In genomic region chrX:74330166-74330930, GRCm38 (mm10) we compare ENCODE assay signal across 10 mouse cellular contexts. TPM values are rescaled to one million over a fixed set of nuclear protein-coding genes. Genes with fewer than 3 reads are reported as not detected.
A peak's percentile ranks its signal among the peaks of the same experiment; 100 is the strongest.
DNase-seq lines count a peak whose midpoint lies in the region; ATAC-seq and TF ChIP-seq lines count a peak whose summit lies in the region.
"Had no signal": no experiment of that assay in that cellular context is flagged by ENCODE, and none has a peak within 500 bp of the region (broad histone marks: within the 10 kb centered on the region; RNA-seq: fewer than 3 reads in every experiment).

No protein-coding gene starts in this region.

- H3K4me2 ChIP-seq in forebrain, embryonic 12.5 days, result peak overlapping the region; percentile 63

- no peak for TF ChIP-seq POLR2A in MEL (IDR thresholded peaks at IDR 0.05; ENCODE audit: control insufficient read depth in 1 of 2, insufficient read depth in 1 of 2, low read depth in 1 of 2, low read length in 2 of 2, poor library complexity in 1 of 2)

- peaks cover 7% of the 10 kb centered on the region for H3K79me2 ChIP-seq in MEL (ENCODE audit: control insufficient read depth, insufficient read depth, low read length, poor library complexity)

- H3K9ac ChIP-seq in MEL (ENCODE audit: control insufficient read depth, low read depth, low read length, poor library complexity, severe bottlenecking), result peak overlapping the region; percentile 77
- H3K9ac ChIP-seq in forebrain, embryonic 12.5 days, result peak overlapping the region; percentile 65
- H3K9ac ChIP-seq: liver, embryonic 14.5 days had no signal

- peaks cover 5 to 13% of the 10 kb centered on the region in 2 experiments; a peak in 3 of 4 replicates for H3K4me1 ChIP-seq in MEL (ENCODE audit: control insufficient read depth in 1 of 2, insufficient read depth in 2 of 2, low read length in 2 of 2)
- H3K4me1 ChIP-seq in forebrain, embryonic 12.5 days, result peaks cover 14% of the 10 kb centered on the region
- H3K4me1 ChIP-seq in midbrain, embryonic 10.5 days, result peaks cover 20% of the 10 kb centered on the region

- DNase-seq in cerebellum, adult 11-12 months, result peak; percentile 34
- DNase-seq in cerebellum, postnatal 4 days (ENCODE audit: low spot score in 2 of 2), result no peak
- DNase-seq in MEL (ENCODE audit: low read depth, low spot score), result peak; percentile 59
- DNase-seq in midbrain, embryonic 10.5 days (ENCODE audit: low spot score), result no peak
- no peak for DNase-seq in right cerebral cortex, adult 2 months (ENCODE audit: low spot score in 2 of 2)
- DNase-seq in layer of hippocampus, adult 8-10 months (ENCODE audit: low spot score in 2 of 2), result no peak
- DNase-seq in lung, adult 18-20 months, result no peak
- DNase-seq: adrenal gland, postnatal 14 days had no signal

- TF ChIP-seq EP300 in MEL (IDR thresholded peaks at IDR 0.05; ENCODE audit: low read depth in 1 of 2, low read length in 2 of 2), result no peak

- H3K27me3 ChIP-seq in MEL (ENCODE audit: control insufficient read depth in 1 of 2, insufficient read depth in 2 of 2, low read length in 2 of 2), result no peaks in the 10 kb centered on the region
- H3K27me3 ChIP-seq in forebrain, embryonic 12.5 days, result no peaks in the 10 kb centered on the region
- no peaks in the 10 kb centered on the region for H3K27me3 ChIP-seq in midbrain, embryonic 10.5 days (ENCODE audit: low read depth, poor library complexity, severe bottlenecking)

- peak overlapping the region; percentile 61 to 70; a peak in 3 of 4 replicates for H3K4me3 ChIP-seq in MEL (ENCODE audit: control insufficient read depth in 1 of 2, insufficient read depth in 1 of 2, low read depth in 2 of 2, low read length in 2 of 2)
- peak overlapping the region; percentile 58 for H3K4me3 ChIP-seq in forebrain, embryonic 12.5 days (replicated peaks)
- peak overlapping the region; percentile 65 for H3K4me3 ChIP-seq in midbrain, embryonic 10.5 days

- no peaks in the 10 kb centered on the region for H3K9me3 ChIP-seq in MEL (replicated peaks; ENCODE audit: insufficient read depth, low read length)
- H3K9me3 ChIP-seq in forebrain, embryonic 12.5 days, result no peaks in the 10 kb centered on the region
- 0 out of 2 replicates have a peak, but pooled peaks cover 6% of the 10 kb centered on the region for H3K9me3 ChIP-seq in midbrain, embryonic 10.5 days (replicated peaks)

- peaks cover 0 to 12% of the 10 kb centered on the region in 2 experiments; a peak in 2 of 4 replicates for H3K36me3 ChIP-seq in MEL (ENCODE audit: control insufficient read depth in 1 of 2, insufficient read depth in 2 of 2, low read length in 2 of 2)
- peaks cover 22% of the 10 kb centered on the region for H3K36me3 ChIP-seq in forebrain, embryonic 12.5 days (replicated peaks)
- H3K36me3 ChIP-seq in midbrain, embryonic 10.5 days, result peaks cover 39% of the 10 kb centered on the region

- TF ChIP-seq RAD21 in MEL (IDR thresholded peaks at IDR 0.05; ENCODE audit: low read depth, low read length), result no peak

- no peak for TF ChIP-seq CTCF in MEL (IDR thresholded peaks at IDR 0.05 in 2 of 3, conservative IDR thresholded peaks at IDR 0.05 in 1 of 3; ENCODE audit: control insufficient read depth in 1 of 3, insufficient read depth in 1 of 3, low read depth in 2 of 3, low read length in 3 of 3, poor library complexity in 1 of 3, severe bottlenecking in 1 of 3)

- WGBS in forebrain, embryonic 12.5 days, result 46% methylated on average over 2 of the region's 2 CpGs
- WGBS in midbrain, embryonic 10.5 days, result 64% methylated on average over 2 of the region's 2 CpGs

- no peak for ATAC-seq in forebrain, embryonic 12.5 days (ENCODE audit: low FRiP score)

- H3K27ac ChIP-seq in MEL (ENCODE audit: control insufficient read depth, low read depth, low read length), result peak overlapping the region; percentile 58
- no peak overlapping the region for H3K27ac ChIP-seq in forebrain, embryonic 12.5 days
- peak overlapping the region; percentile 95; the same call in 1 of the 2 replicates for H3K27ac ChIP-seq in midbrain, embryonic 10.5 days (replicated peaks)
- H3K27ac ChIP-seq: liver, embryonic 14.5 days had no signal

TF ChIP-seq in MEL, 35 proteins besides CTCF, POLR2A, EP300 and RAD21:
- TF ChIP-seq SMC3 (IDR thresholded peaks at IDR 0.05; ENCODE audit: low read depth, low read length) (no peak), POLR2AphosphoS2 (IDR thresholded peaks at IDR 0.05; ENCODE audit: low read length) (no peak), KAT2A (conservative IDR thresholded peaks at IDR 0.05; ENCODE audit: low read depth, low read length) (no peak), ZMIZ1 (IDR thresholded peaks at IDR 0.05; ENCODE audit: low read depth, low read length) (no peak), HCFC1 (IDR thresholded peaks at IDR 0.05; ENCODE audit: low read depth, low read length) (no peak), MAFK (IDR thresholded peaks at IDR 0.05; ENCODE audit: borderline replicate concordance, low read depth, low read length) (no peak), ETS1 (IDR thresholded peaks at IDR 0.05; ENCODE audit: low read depth, low read length) (no peak), ZC3H11A (IDR thresholded peaks at IDR 0.05; ENCODE audit: low read depth, low read length) (no peak)
TF ChIP-seq in MEL: peak in this region for 0.

RNA-seq across cellular contexts. Expression of gene Plxna3, which starts 1.5 kb away (rescaled TPM):
- 7.3 and 8.3 TPM in 2 replicates for total RNA-seq in MEL (2012; rRNA removed)
- polyA plus RNA-seq in MEL (2012; ENCODE audit: insufficient read depth in 1 of 2, insufficient read length in 2 of 2, low read depth in 1 of 2, low replicate concordance in 2 of 2, missing spikeins in 1 of 2), result 10 to 100 TPM in 1 of 2 experiments, not detected in 1; 13.7 TPM
- polyA plus RNA-seq in forebrain, embryonic 12.5 days (2016; fragmentation: Nextera tagmentation; extraction: Ambion mirVana), result 47.7 and 55.3 TPM in 2 replicates
- 15.7 and 24.3 TPM in 2 replicates for polyA plus RNA-seq in midbrain, embryonic 10.5 days (2016; fragmentation: Nextera tagmentation; extraction: Ambion mirVana)
- 10 to 100 TPM; 30.0 to 38.9 (median 33.1) TPM for total RNA-seq in layer of hippocampus, adult 8-10 months (2022)

RNA-seq across cellular contexts. Expression of gene Fam50a, which starts 17.5 kb away (rescaled TPM):
- total RNA-seq in MEL (2012; rRNA removed), result 43.6 and 46.3 TPM in 2 replicates
- polyA plus RNA-seq in MEL (2012; ENCODE audit: insufficient read depth in 1 of 2, insufficient read length in 2 of 2, low read depth in 1 of 2, low replicate concordance in 2 of 2, missing spikeins in 1 of 2), result 100 to 1,000 TPM in 1 of 2 experiments, 10 to 100 TPM in 1; 64.8 to 107 TPM
- polyA plus RNA-seq in forebrain, embryonic 12.5 days (2016; fragmentation: Nextera tagmentation; extraction: Ambion mirVana), result 64.1 and 68.6 TPM in 2 replicates
- 66.8 and 67.5 TPM in 2 replicates for polyA plus RNA-seq in midbrain, embryonic 10.5 days (2016; fragmentation: Nextera tagmentation; extraction: Ambion mirVana)
- total RNA-seq in layer of hippocampus, adult 8-10 months (2022), result 10 to 100 TPM; 28.7 to 39.4 (median 30.9) TPM

RNA-seq across cellular contexts. Expression of gene Lage3, which starts 23.1 kb away (rescaled TPM):
- 52.7 and 61.7 TPM in 2 replicates for total RNA-seq in MEL (2012; rRNA removed)
- polyA plus RNA-seq in MEL (2012; ENCODE audit: insufficient read depth in 1 of 2, insufficient read length in 2 of 2, low read depth in 1 of 2, low replicate concordance in 2 of 2, missing spikeins in 1 of 2), result 10 to 100 TPM in 1 of 2 experiments, not detected in 1; 88.1 TPM
- polyA plus RNA-seq in forebrain, embryonic 12.5 days (2016; fragmentation: Nextera tagmentation; extraction: Ambion mirVana), result 105 and 106 TPM in 2 replicates
- 118 and 122 TPM in 2 replicates for polyA plus RNA-seq in midbrain, embryonic 10.5 days (2016; fragmentation: Nextera tagmentation; extraction: Ambion mirVana)
- total RNA-seq in layer of hippocampus, adult 8-10 months (2022), result 10 to 100 TPM; 23.8 to 28.8 (median 26.8) TPM

RNA-seq across cellular contexts. Expression of gene Gdi1, which starts 25.6 kb away (rescaled TPM):
- 5.2 and 6.4 TPM in 2 replicates for total RNA-seq in MEL (2012; rRNA removed)
- 10 to 100 TPM in 1 of 2 experiments, not detected in 1; 24.5 TPM for polyA plus RNA-seq in MEL (2012; ENCODE audit: insufficient read depth in 1 of 2, insufficient read length in 2 of 2, low read depth in 1 of 2, low replicate concordance in 2 of 2, missing spikeins in 1 of 2)
- polyA plus RNA-seq in forebrain, embryonic 12.5 days (2016; fragmentation: Nextera tagmentation; extraction: Ambion mirVana), result 561 and 617 TPM in 2 replicates
- 310 and 448 TPM in 2 replicates for polyA plus RNA-seq in midbrain, embryonic 10.5 days (2016; fragmentation: Nextera tagmentation; extraction: Ambion mirVana)
- 100 to 1,000 TPM; 637 to 728 (median 671) TPM for total RNA-seq in layer of hippocampus, adult 8-10 months (2022)

RNA-seq across cellular contexts. Expression of gene Atp6ap1, which starts 33.5 kb away (rescaled TPM):
- 31.7 and 41.6 TPM in 2 replicates for total RNA-seq in MEL (2012; rRNA removed)
- polyA plus RNA-seq in MEL (2012; ENCODE audit: insufficient read depth in 1 of 2, insufficient read length in 2 of 2, low read depth in 1 of 2, low replicate concordance in 2 of 2, missing spikeins in 1 of 2), result 100 to 1,000 TPM in 1 of 2 experiments, 10 to 100 TPM in 1; 75.5 to 355 TPM
- polyA plus RNA-seq in forebrain, embryonic 12.5 days (2016; fragmentation: Nextera tagmentation; extraction: Ambion mirVana), result 101 and 104 TPM in 2 replicates
- 89.8 and 111 TPM in 2 replicates for polyA plus RNA-seq in midbrain, embryonic 10.5 days (2016; fragmentation: Nextera tagmentation; extraction: Ambion mirVana)
- 100 to 1,000 TPM; 325 to 354 (median 338) TPM for total RNA-seq in layer of hippocampus, adult 8-10 months (2022)

Comparison
In these comparisons a context has a peak if more than half of its experiments do, and no peak if none do; other contexts are left out.
1. DNase-seq: peak in cerebellum, adult 11-12 months (single experiment) and MEL (single experiment); none in cerebellum, postnatal 4 days (0 of 2), midbrain, embryonic 10.5 days (single experiment), right cerebral cortex, adult 2 months (0 of 2), layer of hippocampus, adult 8-10 months (0 of 2) and lung, adult 18-20 months (0 of 2).
2. Peak in every context shown above with its lines, with median percentiles within 50 percentile points of each other: H3K4me3 ChIP-seq.